Comparison of ENCODE assay signal across 7 mouse cellular contexts in the genomic region with DNA sequence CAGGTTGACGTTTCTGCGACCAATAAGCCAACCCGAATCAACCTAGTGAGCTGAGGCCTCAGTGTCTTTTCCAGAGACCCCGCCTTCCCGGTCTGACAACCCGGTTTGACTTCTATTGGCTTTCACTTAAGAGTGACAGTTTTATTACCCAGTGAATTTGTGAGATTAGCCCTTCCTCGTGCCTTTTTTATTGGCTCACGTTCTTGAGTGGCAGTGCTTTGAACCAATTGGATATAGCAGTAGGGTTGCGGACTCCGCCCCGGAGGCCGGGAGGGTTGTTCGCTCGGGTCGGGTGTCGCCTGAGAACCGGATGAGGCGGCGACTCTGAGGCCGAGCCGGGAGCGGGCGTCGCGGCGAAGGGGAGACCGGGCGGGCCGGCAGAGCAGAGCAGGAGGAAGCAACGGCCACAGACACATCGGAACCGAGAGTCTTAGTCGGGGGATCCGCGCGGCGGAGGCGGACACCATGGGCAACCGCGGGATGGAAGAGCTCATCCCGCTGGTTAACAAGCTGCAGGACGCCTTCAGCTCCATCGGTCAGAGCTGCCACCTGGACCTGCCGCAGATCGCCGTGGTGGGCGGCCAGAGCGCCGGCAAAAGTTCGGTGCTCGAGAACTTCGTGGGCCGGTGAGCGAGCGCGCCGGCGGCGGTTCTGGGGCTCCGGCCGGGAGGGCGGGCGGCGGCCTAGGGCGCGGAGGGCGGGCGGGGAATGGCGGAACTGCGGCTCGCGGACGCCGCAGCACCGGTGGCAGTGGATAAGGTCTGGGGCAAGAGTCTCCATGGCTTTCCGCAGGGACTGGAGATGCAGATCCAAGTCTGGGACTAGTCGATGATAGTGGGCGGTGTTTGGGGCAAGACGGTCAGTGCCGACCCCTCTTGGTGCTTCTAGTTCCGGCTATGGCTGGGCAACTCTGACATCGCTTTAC. TPM values are rescaled to one million over a fixed set of nuclear protein-coding genes. Genes with fewer than 3 reads are reported as not detected.
DNase-seq lines count a peak whose midpoint lies in the region; ATAC-seq lines count a peak whose summit lies in the region.

A gene (plus strand): TSS at position 278 of the 925 bp plus-strand sequence.

- H3K4me3 ChIP-seq in intestine, embryonic 16.5 days (ENCODE audit: low read length): peak within 1 kb of the TSS; percentile 92
- H3K4me3 ChIP-seq in midbrain, embryonic 11.5 days (ENCODE audit: low read depth, low read length): peak within 1 kb of the TSS; percentile 95

- H3K9ac ChIP-seq in intestine, embryonic 16.5 days (ENCODE audit: low read depth, low read length): peak within 1 kb of the TSS; percentile 88
- peak within 1 kb of the TSS; percentile 88 for H3K9ac ChIP-seq in midbrain, embryonic 11.5 days (ENCODE audit: low read length)

- intact Hi-C loops in left cerebral cortex, postnatal 36 days (cut with DNase I): loop anchor here (2.0 kb wide), 1 partner anchor 38 kb away; no protein-coding TSS in a partner anchor

- DNase-seq in adrenal gland, adult 8-10 months: peak; percentile 99
- DNase-seq in embryo, embryonic 9.5 days (ENCODE audit: extremely low spot score): peak; percentile 100
- DNase-seq in gastrocnemius, postnatal 4 days (ENCODE audit: low spot score in 2 of 2): peak; percentile 93 to 94
- DNase-seq in left cerebral cortex, postnatal 36 days (ENCODE audit: low spot score in 2 of 2): peak; percentile 99 to 100
- peak; percentile 100 for DNase-seq in midbrain, embryonic 11.5 days (ENCODE audit: low spot score, missing footprints)
- peak; percentile 99 for DNase-seq in skeletal muscle tissue, adult 2 months (ENCODE audit: low read depth, low spot score)

- no peaks in the 10 kb centered on the region for H3K27me3 ChIP-seq in intestine, embryonic 16.5 days (replicated peaks; ENCODE audit: control insufficient read depth, insufficient read depth, low read length)
- H3K27me3 ChIP-seq in midbrain, embryonic 11.5 days (ENCODE audit: control insufficient read depth, insufficient read depth, low read length): no peaks in the 10 kb centered on the region

- peaks cover 10% of the 10 kb centered on the region for H3K4me1 ChIP-seq in intestine, embryonic 16.5 days (ENCODE audit: control insufficient read depth, insufficient read depth, low read length)
- peaks cover 10% of the 10 kb centered on the region for H3K4me1 ChIP-seq in midbrain, embryonic 11.5 days (ENCODE audit: control insufficient read depth, insufficient read depth, low read length)

- WGBS in intestine, embryonic 16.5 days: under 1% methylated on average over 81 of the region's 82 CpGs
- WGBS in midbrain, embryonic 11.5 days: under 1% methylated on average over 82 of the region's 82 CpGs

- H3K4me2 ChIP-seq in intestine, embryonic 16.5 days (ENCODE audit: low read depth, low read length): peak within 1 kb of the TSS; percentile 69
- peak within 1 kb of the TSS; percentile 92 for H3K4me2 ChIP-seq in midbrain, embryonic 11.5 days

- no peaks in the 10 kb centered on the region for H3K9me3 ChIP-seq in intestine, embryonic 16.5 days (ENCODE audit: control insufficient read depth, low read length)
- H3K9me3 ChIP-seq in midbrain, embryonic 11.5 days (ENCODE audit: control insufficient read depth, low read length): no peaks in the 10 kb centered on the region

- peak; percentile 98 for ATAC-seq in intestine, embryonic 16.5 days
- ATAC-seq in midbrain, embryonic 11.5 days (ENCODE audit: low FRiP score): peak; percentile 99

- H3K36me3 ChIP-seq in intestine, embryonic 16.5 days (ENCODE audit: control insufficient read depth, insufficient read depth, low read length): 0 out of 2 replicates have a peak, but pooled peaks cover 1% of the 10 kb centered on the region
- no peaks in the 10 kb centered on the region; the same call in 1 of the 2 replicates for H3K36me3 ChIP-seq in midbrain, embryonic 11.5 days (ENCODE audit: control insufficient read depth, insufficient read depth, low read length)

- peak within 1 kb of the TSS; percentile 85 for H3K27ac ChIP-seq in intestine, embryonic 16.5 days (ENCODE audit: low read length)
- peak within 1 kb of the TSS; percentile 61 for H3K27ac ChIP-seq in midbrain, embryonic 11.5 days (ENCODE audit: low read depth, low read length)

RNA-seq across cellular contexts. Expression of the gene that starts here (rescaled TPM):
- total RNA-seq in adrenal gland, adult 8-10 months (2022): 100 to 1,000 TPM; 106 to 132 (median 114) TPM
- 10 to 100 TPM; 75.0 to 86.0 TPM for total RNA-seq in gastrocnemius, postnatal 4 days (2021)
- 77.7 and 82.5 TPM in 2 replicates for polyA plus RNA-seq in intestine, embryonic 16.5 days (2015; fragmentation: Nextera tagmentation; extraction: Ambion mirVana)
- total RNA-seq in left cerebral cortex, postnatal 36 days (2021): 10 to 100 TPM; 48.1 to 71.8 TPM
- 55.0 and 60.6 TPM in 2 replicates for polyA plus RNA-seq in midbrain, embryonic 11.5 days (2014; fragmentation: Nextera tagmentation; extraction: Ambion mirVana)

Comparison
In these comparisons a context has a peak if more than half of its experiments do, and no peak if none do; other contexts are left out.
1. Peak in every context shown above with its lines: DNase-seq, ATAC-seq, H3K4me3 ChIP-seq and H3K27ac ChIP-seq.